Mouse (Mus musculus) limb, embryonic 15.5 days (tissue): ENCODE measurements at regions not wholly inside any gene's neighbourhood (a gene's known extent, or its start where the extent isn't known, plus 50 kb on each side); places are given as distances from the start of the nearest gene placed in this dataset.

Source experiments
- ATAC-seq: fragments of 200-750 bp; cut with Nextera tagmentation; 2 replicates; pipeline ENCODE4 v1.8.0; 2017; ENCODE audit warnings: low read depth, moderate TSS enrichment; ENCODE audit not compliant: insufficient number of reproducible peaks, low FRiP score, low TSS enrichment
- H3K27ac ChIP-seq: fragments of 300-500 bp; sonication (generic); 2 replicates; pipeline ENCODE4 v1.5.1; 2015; ENCODE audit warnings: moderate library complexity, mild to moderate bottlenecking, inconsistent platforms
- H3K27me3 ChIP-seq: fragments of 300-500 bp; sonication (generic); 2 replicates; pipeline ENCODE4 v1.6.1; 2015; ENCODE audit warnings: inconsistent platforms
- H3K36me3 ChIP-seq: fragments of 300-500 bp; sonication (generic); 2 replicates; pipeline ENCODE4 v1.6.1; 2015; ENCODE audit warnings: inconsistent platforms
- H3K4me1 ChIP-seq: fragments of 300-500 bp; sonication (generic); 2 replicates; pipeline ENCODE4 v1.6.1; 2015; ENCODE audit warnings: inconsistent platforms
- H3K4me2 ChIP-seq: fragments of 300-500 bp; sonication (generic); 2 replicates; pipeline ENCODE4 v1.6.1; 2015; ENCODE audit warnings: mild to moderate bottlenecking, inconsistent platforms
- H3K4me3 ChIP-seq: fragments of 300-500 bp; sonication (generic); 2 replicates; pipeline ENCODE4 v1.5.1; 2015; ENCODE audit warnings: mild to moderate bottlenecking, inconsistent platforms
- H3K9ac ChIP-seq: fragments of 300-500 bp; sonication (generic); 2 replicates; pipeline ENCODE4 v1.6.1; 2015; ENCODE audit warnings: inconsistent platforms
- H3K9me3 ChIP-seq: fragments of 300-500 bp; sonication (generic); 2 replicates; pipeline ENCODE4 v1.6.1; 2016; ENCODE audit warnings: inconsistent platforms
- WGBS: fragments of 180-500 bp; shearing (Covaris S2); methylation state at CpG from one replicate; pipeline ENCODE4 v1.1.7; 2015; 5-methylcytosine and 5-hydroxymethylcytosine counted together

DNA sequence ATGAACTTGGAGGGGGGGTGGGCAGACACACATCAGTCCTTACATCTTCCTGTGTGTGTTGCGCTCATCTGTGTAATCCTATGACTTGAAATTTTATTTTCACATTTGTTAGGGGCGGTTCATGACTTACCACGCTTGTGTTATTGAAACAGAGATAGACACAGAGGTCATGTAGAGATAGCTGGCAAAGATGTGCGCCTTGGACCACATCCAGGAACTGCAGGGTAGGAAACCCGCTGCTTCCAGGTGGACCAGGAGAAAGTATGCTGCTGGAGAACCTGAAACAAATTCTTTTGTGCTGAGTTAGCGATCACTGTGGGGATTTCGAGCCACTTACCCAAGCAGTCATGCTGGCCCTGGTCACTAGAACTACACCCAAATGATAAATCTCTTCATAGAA is 89.1 kb downstream of the Kcnj2 start:
- Histone ChIP-seq H3K4me1 (no peaks in the 10 kb centered on the region), H3K27ac (no peak overlapping the region), H3K27me3 (no peaks in the 10 kb centered on the region), H3K9me3 (no peaks in the 10 kb centered on the region), H3K9ac (no peak overlapping the region), H3K4me2 (no peak overlapping the region), H3K36me3 (no peaks in the 10 kb centered on the region), H3K4me3 (no peak overlapping the region)
- WGBS, result 87% methylated on average over 7 of the region's 7 CpGs
- no peak for ATAC-seq

DNA sequence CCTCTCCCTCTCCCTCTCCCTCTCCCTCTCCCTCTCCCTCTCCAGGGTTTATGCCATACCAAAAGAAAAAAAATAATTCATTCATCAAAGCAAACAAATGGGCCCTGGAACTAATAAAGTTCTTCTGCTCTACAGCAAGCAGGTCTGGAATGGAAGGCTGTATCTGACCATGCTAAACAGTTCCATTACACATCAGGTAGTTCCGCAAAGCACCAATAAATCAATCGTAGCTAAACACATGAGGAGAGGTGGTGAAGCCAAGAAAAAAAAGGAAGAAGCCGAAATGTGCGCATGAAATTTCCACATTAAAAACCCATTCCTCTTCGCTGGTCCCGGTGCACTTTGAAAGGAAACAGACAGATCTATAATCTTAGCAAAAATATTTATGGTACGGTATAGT is 89.8 kb downstream of the Kcnj2 start:
- no peak for ATAC-seq
- Histone ChIP-seq H3K4me1 (no peaks in the 10 kb centered on the region), H3K9ac (no peak overlapping the region), H3K36me3 (no peaks in the 10 kb centered on the region), H3K4me3 (no peak overlapping the region), H3K27me3 (no peaks in the 10 kb centered on the region), H3K9me3 (no peaks in the 10 kb centered on the region), H3K4me2 (no peak overlapping the region), H3K27ac (no peak overlapping the region)
- 53% methylated on average over 7 of the region's 7 CpGs for WGBS

GRCm38 (mm10) chr11:111159299-111159698 is 93.3 kb downstream of the Kcnj2 start:
- no peak overlapping the region for H3K27ac ChIP-seq
- no peak overlapping the region for H3K4me3 ChIP-seq
- H3K36me3 ChIP-seq, result no peaks in the 10 kb centered on the region
- no peak for ATAC-seq
- H3K4me2 ChIP-seq, result no peak overlapping the region
- H3K27me3 ChIP-seq, result no peaks in the 10 kb centered on the region
- H3K4me1 ChIP-seq, result no peaks in the 10 kb centered on the region
- no peaks in the 10 kb centered on the region for H3K9me3 ChIP-seq
- H3K9ac ChIP-seq, result no peak overlapping the region
- 70% methylated on average over 2 of the region's 2 CpGs for WGBS

- H3K4me3 ChIP-seq, result no peak overlapping the region
- H3K36me3 ChIP-seq, result no peaks in the 10 kb centered on the region
- no peak overlapping the region for H3K9ac ChIP-seq
- H3K4me2 ChIP-seq, result no peak overlapping the region
- no peaks in the 10 kb centered on the region for H3K4me1 ChIP-seq
- no peaks in the 10 kb centered on the region for H3K9me3 ChIP-seq
- H3K27ac ChIP-seq, result no peak overlapping the region
- no peaks in the 10 kb centered on the region for H3K27me3 ChIP-seq
- no peak for ATAC-seq
These were observed 98.9 kb downstream of the Kcnj2 start for GRCm38 (mm10) chr11:111164907-111165306.

GRCm38 (mm10) chr11:111170174-111170800 is 104.3 kb downstream of the Kcnj2 start:
- Histone ChIP-seq H3K4me1 (no peaks in the 10 kb centered on the region), H3K27me3 (no peaks in the 10 kb centered on the region), H3K36me3 (no peaks in the 10 kb centered on the region), H3K9ac (no peak overlapping the region), H3K4me2 (no peak overlapping the region), H3K27ac (no peak overlapping the region), H3K4me3 (no peak overlapping the region), H3K9me3 (no peaks in the 10 kb centered on the region)
- 83% methylated on average over 5 of the region's 5 CpGs for WGBS
- ATAC-seq, result no peak

DNA sequence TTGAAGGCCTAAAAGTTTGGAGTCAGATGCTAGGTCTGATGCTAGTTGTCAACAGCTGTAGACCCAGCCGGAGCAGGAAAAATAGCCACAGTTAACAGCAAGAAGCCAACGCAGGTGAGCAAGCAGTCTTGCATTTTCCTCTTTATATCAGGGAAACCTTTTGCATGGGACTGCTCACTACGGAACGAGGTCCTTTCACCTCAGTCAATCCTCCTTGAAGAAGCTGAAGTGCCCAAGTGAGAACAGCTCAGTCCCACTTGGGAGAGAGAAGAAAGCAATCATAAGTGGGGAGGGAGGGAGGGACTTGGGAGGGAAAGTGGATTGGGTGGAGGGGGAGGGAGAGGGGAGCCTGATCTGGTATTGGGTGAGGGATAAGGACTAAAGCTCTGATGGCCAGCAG is 107.6 kb downstream of the Kcnj2 start:
- H3K4me1 ChIP-seq, result no peaks in the 10 kb centered on the region
- no peak overlapping the region for H3K27ac ChIP-seq
- H3K36me3 ChIP-seq, result no peaks in the 10 kb centered on the region
- H3K9ac ChIP-seq, result no peak overlapping the region
- H3K27me3 ChIP-seq, result no peaks in the 10 kb centered on the region
- no peak for ATAC-seq
- H3K4me2 ChIP-seq, result no peak overlapping the region
- no peaks in the 10 kb centered on the region for H3K9me3 ChIP-seq
- WGBS, result 82% methylated on average over 4 of the region's 4 CpGs
- no peak overlapping the region for H3K4me3 ChIP-seq

- no peaks in the 10 kb centered on the region for H3K27me3 ChIP-seq
- WGBS, result 57% methylated on average over 3 of the region's 3 CpGs
- H3K9me3 ChIP-seq, result no peaks in the 10 kb centered on the region
These were observed 109.6 kb downstream of the Kcnj2 start for GRCm38 (mm10) chr11:111175566-111175965.

DNA sequence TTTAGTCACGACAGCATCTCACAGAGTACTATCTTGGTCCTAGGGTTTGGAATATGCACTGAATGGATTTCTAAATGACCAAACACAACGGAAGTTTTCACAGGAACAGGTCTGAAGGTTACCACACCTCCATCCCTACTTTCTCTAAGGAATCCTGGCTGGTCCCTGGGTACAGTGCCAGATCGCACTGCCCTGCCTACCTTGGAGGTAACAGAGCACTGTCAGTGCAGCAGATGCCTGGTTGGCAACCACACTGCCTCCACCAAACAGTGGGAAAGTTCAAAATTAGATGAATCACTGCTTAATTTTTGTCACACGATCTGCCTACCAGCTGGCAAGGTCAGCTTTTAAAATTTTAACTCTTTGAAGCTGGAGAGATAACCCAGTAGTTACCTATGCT is 111.6 kb downstream of the Kcnj2 start:
- Histone ChIP-seq H3K4me2 (no peak overlapping the region), H3K27me3 (no peaks in the 10 kb centered on the region), H3K4me1 (no peaks in the 10 kb centered on the region), H3K36me3 (no peaks in the 10 kb centered on the region), H3K27ac (no peak overlapping the region), H3K9me3 (no peaks in the 10 kb centered on the region), H3K9ac (no peak overlapping the region), H3K4me3 (no peak overlapping the region)
- no peak for ATAC-seq
- WGBS, result 81% methylated on average over 4 of the region's 4 CpGs

More at GRCm38 (mm10) chr11:111175566-111175965, 109.6 kb downstream of the Kcnj2 start:
- no peak overlapping the region for H3K9ac ChIP-seq
- H3K4me2 ChIP-seq, result no peak overlapping the region
- H3K4me3 ChIP-seq, result no peak overlapping the region
- ATAC-seq, result no peak
- H3K36me3 ChIP-seq, result no peaks in the 10 kb centered on the region
- no peaks in the 10 kb centered on the region for H3K4me1 ChIP-seq
- H3K27ac ChIP-seq, result no peak overlapping the region

GRCm38 (mm10) chr11:111197422-111197821 is 131.5 kb downstream of the Kcnj2 start:
- ATAC-seq, result no peak
- Histone ChIP-seq H3K4me2 (no peak overlapping the region), H3K27ac (no peak overlapping the region), H3K9ac (no peak overlapping the region), H3K4me1 (no peaks in the 10 kb centered on the region), H3K4me3 (no peak overlapping the region), H3K36me3 (no peaks in the 10 kb centered on the region), H3K9me3 (no peaks in the 10 kb centered on the region), H3K27me3 (no peaks in the 10 kb centered on the region)
- 74% methylated on average over 4 of the region's 4 CpGs for WGBS

GRCm38 (mm10) chr11:111200512-111200911 is 134.5 kb downstream of the Kcnj2 start:
- H3K27me3 ChIP-seq, result no peaks in the 10 kb centered on the region
- H3K9ac ChIP-seq, result no peak overlapping the region
- no peaks in the 10 kb centered on the region for H3K36me3 ChIP-seq
- no peak overlapping the region for H3K27ac ChIP-seq
- H3K9me3 ChIP-seq, result no peaks in the 10 kb centered on the region
- WGBS, result 62% methylated on average over 2 of the region's 2 CpGs
- no peak overlapping the region for H3K4me2 ChIP-seq
- H3K4me3 ChIP-seq, result no peak overlapping the region
- H3K4me1 ChIP-seq, result no peaks in the 10 kb centered on the region
- ATAC-seq, result no peak

DNA sequence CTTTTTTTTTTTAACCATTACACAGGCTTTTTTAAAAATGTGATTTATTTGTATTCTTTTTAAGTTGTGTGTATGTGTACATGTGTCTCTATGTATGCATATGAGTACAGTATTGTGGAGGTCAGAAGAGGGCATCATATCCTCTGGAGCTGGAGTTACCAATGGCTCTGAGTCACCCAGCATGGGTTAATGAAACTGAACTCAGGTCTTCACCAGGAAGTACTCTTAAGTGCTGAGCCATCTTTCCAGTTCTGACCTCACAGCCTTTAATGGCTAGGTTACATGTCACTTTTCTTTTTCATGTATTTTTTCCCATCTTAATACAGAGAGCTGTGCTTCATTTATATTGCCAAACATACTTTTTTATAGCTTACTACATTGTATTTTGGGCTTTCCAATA is 136.8 kb downstream of the Kcnj2 start:
- Histone ChIP-seq H3K9me3 (no peaks in the 10 kb centered on the region), H3K36me3 (no peaks in the 10 kb centered on the region), H3K4me1 (no peaks in the 10 kb centered on the region), H3K4me3 (no peak overlapping the region), H3K9ac (no peak overlapping the region), H3K27ac (no peak overlapping the region), H3K27me3 (no peaks in the 10 kb centered on the region), H3K4me2 (no peak overlapping the region)
- no peak for ATAC-seq

DNA sequence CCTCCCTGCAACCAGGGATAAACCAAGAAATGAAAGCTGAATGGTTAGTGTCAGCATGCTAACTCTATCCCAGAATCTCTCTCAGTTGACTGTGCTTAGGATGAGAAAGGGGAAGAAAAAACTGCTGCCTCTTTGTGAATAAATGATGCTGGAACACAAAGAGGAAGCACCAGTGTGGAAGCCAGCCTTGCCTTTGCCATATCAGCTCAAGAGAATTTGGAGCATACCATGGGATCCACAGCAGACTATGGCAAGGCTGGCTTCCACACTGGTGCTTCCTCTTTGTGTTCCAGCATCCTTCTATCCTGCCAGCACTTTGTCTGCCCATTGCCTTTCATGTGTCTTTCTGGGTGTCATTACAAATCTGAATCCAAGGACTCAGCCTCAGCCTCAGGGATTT is 144.6 kb downstream of the Kcnj2 start:
- H3K9me3 ChIP-seq, result no peaks in the 10 kb centered on the region
- H3K36me3 ChIP-seq, result no peaks in the 10 kb centered on the region
- H3K4me3 ChIP-seq, result no peak overlapping the region
- H3K4me1 ChIP-seq, result peaks cover 4% of the 10 kb centered on the region
- no peaks in the 10 kb centered on the region for H3K27me3 ChIP-seq
- H3K9ac ChIP-seq, result no peak overlapping the region
- ATAC-seq, result no peak
- no peak overlapping the region for H3K27ac ChIP-seq
- H3K4me2 ChIP-seq, result no peak overlapping the region

GRCm38 (mm10) chr11:111212038-111212701 is 146.2 kb downstream of the Kcnj2 start:
- H3K9ac ChIP-seq, result no peak overlapping the region
- H3K36me3 ChIP-seq, result no peaks in the 10 kb centered on the region
- no peak overlapping the region for H3K4me2 ChIP-seq
- no peak overlapping the region for H3K4me3 ChIP-seq
- H3K9me3 ChIP-seq, result no peaks in the 10 kb centered on the region
- ATAC-seq, result no peak; the same call in 1 of the 2 replicates
- 73% methylated on average over 5 of the region's 5 CpGs for WGBS
- H3K27me3 ChIP-seq, result no peaks in the 10 kb centered on the region
- no peak overlapping the region for H3K27ac ChIP-seq
- H3K4me1 ChIP-seq, result peaks cover 4% of the 10 kb centered on the region
